Mouse (Mus musculus) T-helper 17 cell (primary cell): ENCODE measurements around the gene Samd13.

Experiments used
- in situ Hi-C, 2 experiments: fragments of 300-600 bp; cut with MboI, MseI; formaldehyde crosslinking; loops; 1 replicate in 1 of 2; 2 replicates in 1 of 2; pipeline ENCODE4 v1.15.1; 2025; ENCODE audit warnings: high pct_unique_total_duplicates in 2 of 2

Gene Samd13

DNA sequence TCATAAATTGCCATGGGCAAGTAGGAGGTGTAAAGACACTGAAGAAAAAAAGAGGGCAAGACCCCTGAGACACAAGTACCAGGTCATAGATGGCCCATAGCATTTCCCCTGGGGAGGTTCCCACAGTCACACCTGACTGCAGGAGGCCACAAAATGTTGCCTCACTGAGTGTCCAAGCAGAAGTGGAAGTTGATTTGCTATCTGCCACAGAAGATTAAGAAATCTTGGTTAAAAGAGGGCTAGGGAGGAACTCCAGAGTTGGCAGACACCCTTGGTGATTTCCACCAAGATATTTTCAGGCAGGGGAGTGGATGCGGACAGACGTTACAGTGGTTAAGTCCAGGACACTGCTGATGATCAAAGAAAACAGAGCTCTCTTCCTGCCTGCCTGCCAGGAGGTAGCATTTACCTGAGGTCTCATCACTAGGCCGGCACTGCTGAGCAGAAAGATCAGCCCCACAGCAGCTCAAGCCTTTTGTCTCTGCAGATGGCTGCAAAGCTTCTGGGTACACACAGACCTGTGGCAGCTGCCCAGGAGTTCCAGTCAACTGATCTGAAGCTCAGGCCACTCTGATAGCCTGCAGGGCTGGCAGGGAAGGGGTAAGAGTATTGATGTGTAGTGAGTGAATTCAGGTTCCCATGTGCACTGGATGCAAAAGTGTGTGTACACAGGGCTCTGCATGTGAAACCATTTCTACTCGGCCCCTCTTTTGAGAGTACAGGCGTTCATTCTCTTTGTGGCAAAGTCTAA, 68.7 kb downstream of the Samd13 start:
- in situ Hi-C loops: loop anchor here in 1 of 2 experiments (10.0 kb wide), 1 partner anchor 1948 kb away; no protein-coding TSS in a partner anchor

DNA sequence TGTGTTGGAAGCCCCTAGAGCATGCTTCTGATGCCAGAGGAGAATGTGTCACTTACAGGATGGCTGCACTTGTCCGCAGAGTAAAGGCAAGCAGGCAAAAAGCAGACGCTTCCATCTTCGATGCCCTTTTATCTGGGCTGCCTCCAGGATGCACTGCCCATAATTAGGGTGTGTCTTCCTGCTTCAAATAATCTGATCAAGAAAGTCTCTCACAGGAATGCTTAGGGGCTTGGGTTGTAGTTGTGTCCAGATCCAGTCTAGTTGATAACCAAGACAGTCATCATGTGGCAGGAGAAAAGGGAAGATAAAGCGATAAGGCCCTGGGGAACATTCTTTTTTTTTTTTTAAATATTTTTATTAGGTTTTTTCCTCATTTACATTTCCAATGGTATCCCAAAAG, 69.9 kb downstream of the Samd13 start, which contains the start of gene Dnase2b:
Gene Dnase2b (minus strand): TSS at position 101 of the 400 bp plus-strand sequence.
- in situ Hi-C loops: loop anchor here in 1 of 2 experiments (10.0 kb wide), 1 partner anchor 1949 kb away; no protein-coding TSS in a partner anchor

DNA sequence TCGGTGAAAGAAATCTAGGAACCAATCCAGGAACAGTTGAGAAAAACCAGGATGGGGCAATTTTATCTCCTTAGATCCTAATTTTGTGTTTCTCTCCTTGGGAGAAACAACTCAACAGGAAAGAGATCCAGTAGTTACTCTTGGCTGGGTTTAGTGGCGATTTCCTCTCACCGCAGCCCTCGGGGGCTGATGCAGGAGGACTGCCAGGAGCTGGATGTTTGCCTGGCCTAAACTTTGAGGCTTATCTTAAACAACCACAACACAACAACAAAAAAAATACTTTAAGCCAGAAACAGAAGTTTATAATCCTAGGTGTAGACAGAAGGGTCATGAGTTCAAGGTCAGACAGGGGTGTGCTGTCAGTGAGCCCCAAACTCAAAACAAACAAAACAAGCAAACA, 73.6 kb downstream of the Samd13 start:
- in situ Hi-C loops: loop anchor here in 1 of 2 experiments (10.0 kb wide), 1 partner anchor 1953 kb away; no protein-coding TSS in a partner anchor

DNA sequence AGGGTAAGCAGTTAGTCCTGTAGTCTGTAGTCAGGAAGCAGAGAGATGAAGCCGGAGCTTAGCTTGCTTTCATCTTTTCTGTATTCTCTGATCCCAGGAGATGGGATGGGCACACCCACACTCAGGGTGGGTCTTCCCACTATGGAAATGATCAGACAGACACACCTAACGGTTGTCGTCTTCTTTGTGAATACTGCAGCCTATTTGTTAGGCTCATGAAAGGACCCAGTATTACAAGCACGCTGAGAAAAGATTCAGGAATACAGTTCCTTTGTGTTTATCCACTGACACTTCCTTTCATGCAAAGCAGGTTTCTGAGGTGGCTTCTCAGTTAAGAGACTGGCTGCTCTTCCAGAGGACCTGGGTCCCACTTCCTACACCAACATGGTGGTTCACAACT, 74.1 kb downstream of the Samd13 start:
- in situ Hi-C loops: loop anchor here in 1 of 2 experiments (10.0 kb wide), 1 partner anchor 1954 kb away; no protein-coding TSS in a partner anchor

DNA sequence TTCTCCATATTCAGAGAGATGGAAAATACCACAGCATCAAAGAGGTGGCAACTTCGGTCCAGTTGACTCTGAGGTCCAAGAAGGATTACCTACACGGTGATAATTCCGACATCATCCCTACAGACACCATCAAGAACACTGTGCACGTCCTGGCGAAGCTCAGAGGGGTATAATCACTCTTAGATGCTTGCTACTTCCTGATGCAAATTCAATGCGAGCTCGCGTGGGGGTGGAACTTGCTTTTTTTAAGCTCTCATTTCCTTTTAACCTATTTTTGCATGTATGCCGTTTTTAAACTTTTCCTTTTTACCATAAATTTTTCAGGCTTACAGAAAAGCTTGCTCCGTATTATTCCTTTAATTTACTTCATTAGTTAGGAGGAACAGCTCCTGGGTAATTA, 75.1 kb downstream of the Samd13 start:
- in situ Hi-C loops: loop anchor here in 1 of 2 experiments (10.0 kb wide), 1 partner anchor 1954 kb away; no protein-coding TSS in a partner anchor

DNA sequence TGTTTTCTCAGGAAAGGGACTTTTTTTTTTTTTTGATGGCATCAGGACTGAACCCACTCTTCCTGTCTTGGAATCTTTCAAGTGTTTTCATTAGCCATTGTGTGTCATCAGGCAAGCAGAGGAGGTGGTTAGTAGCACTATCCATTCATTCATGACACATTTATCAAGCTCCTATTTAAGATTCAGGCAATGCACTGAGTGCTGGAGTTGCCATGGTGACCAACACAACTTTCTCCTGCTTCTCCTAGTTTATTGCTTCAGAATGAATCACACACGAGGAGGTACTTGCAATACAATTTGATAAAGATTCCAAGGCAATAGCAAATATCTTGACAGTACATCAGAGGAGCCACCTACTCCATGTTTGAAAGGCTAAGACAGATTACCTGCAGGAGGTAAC, 78.0 kb downstream of the Samd13 start:
- in situ Hi-C loops: no loop called here

GRCm38 (mm10) chr3:146604647-146605046, 80.7 kb downstream of the Samd13 start:
- in situ Hi-C loops: no loop called here

- in situ Hi-C loops: no loop called here
Measured at GRCm38 (mm10) chr3:146602531-146602930, 82.9 kb downstream of the Samd13 start.

DNA sequence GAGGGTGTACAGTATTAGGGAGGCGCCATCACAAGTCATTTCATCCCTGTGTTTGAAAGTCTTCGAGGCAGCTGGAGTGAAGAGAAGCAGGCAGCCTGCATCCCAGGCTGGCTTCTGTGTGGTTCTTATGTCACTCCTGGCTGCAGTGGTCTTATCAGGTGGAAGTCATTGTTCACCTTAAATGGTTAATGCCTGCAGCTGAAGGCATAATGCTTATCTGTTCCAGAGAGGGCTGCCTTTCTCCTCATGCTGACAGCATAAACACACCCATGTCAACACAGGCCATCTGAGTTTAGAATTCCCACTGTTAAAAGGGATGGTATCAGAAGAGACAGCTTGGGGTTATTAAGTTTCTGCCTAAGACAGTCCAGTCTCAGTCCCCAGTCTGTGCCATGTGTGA, 84.2 kb downstream of the Samd13 start:
- in situ Hi-C loops: no loop called here

- in situ Hi-C loops: no loop called here
Measured at GRCm38 (mm10) chr3:146599198-146599900, 86.0 kb downstream of the Samd13 start.

DNA sequence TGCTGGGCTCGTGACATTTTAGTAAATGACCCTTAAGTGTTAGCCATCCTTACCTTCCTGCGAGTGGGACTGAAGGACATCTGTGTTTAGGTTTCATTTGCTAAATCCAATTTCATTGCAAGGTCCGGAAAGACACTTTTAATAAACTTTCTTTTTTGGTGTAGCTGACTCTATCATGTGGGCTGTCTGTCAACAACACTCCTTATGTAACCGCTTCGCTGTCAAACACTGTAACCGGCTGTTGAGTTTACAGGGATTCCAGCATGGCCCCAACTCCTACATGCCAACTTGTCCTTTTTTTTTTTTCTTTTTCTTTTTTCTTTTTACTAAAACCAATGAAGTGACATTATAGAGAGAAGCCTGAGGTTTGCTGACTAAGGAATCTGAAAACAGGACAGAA, 87.0 kb downstream of the Samd13 start:
- in situ Hi-C loops: no loop called here

- in situ Hi-C loops: no loop called here
Measured at GRCm38 (mm10) chr3:146596864-146597263, 88.5 kb downstream of the Samd13 start.

- in situ Hi-C loops: no loop called here
Measured at GRCm38 (mm10) chr3:146596387-146596786, 89.0 kb downstream of the Samd13 start.

- in situ Hi-C loops: no loop called here
Measured at GRCm38 (mm10) chr3:146595440-146595839, 90.0 kb downstream of the Samd13 start.
